ENCODE assay signal across 8 mouse cellular contexts in genomic region chr1:167392031-167392640, GRCm38 (mm10). TPM values are rescaled to one million over a fixed set of nuclear protein-coding genes. Genes with fewer than 3 reads are reported as not detected.
A peak's percentile ranks its signal among the peaks of the same experiment; 100 is the strongest.
DNase-seq lines count a peak whose midpoint lies in the region; ATAC-seq and TF ChIP-seq lines count a peak whose summit lies in the region.

No protein-coding gene starts in this region.

- peak overlapping the region; percentile 80; the same call in 1 of the 2 replicates for H3K4me2 ChIP-seq in hindbrain, embryonic 11.5 days (replicated peaks; ENCODE audit: low read depth, low read length)
- peak overlapping the region; percentile 85 for H3K4me2 ChIP-seq in midbrain, embryonic 14.5 days (ENCODE audit: low read length)

- H3K27ac ChIP-seq in bone marrow macrophage, adult 2 months (ENCODE audit: insufficient read depth, low read depth, low read length) = peak overlapping the region; percentile 85
- no peak overlapping the region for H3K27ac ChIP-seq in hindbrain, embryonic 11.5 days (ENCODE audit: low read depth, low read length)
- H3K27ac ChIP-seq in midbrain, embryonic 14.5 days (replicated peaks; ENCODE audit: low read depth, low read length) = no peak overlapping the region

- peak overlapping the region; percentile 96 for H3K4me3 ChIP-seq in bone marrow macrophage, adult 2 months (ENCODE audit: insufficient read depth, low read length)
- no peak overlapping the region for H3K4me3 ChIP-seq in hindbrain, embryonic 11.5 days (ENCODE audit: low read depth, low read length)
- peak overlapping the region; percentile 69 for H3K4me3 ChIP-seq in midbrain, embryonic 14.5 days (replicated peaks; ENCODE audit: low read depth, low read length)

- peak; percentile 41 for DNase-seq in heart, adult 8-10 months (ENCODE audit: low spot score)
- DNase-seq in heart, postnatal 25 days (ENCODE audit: low spot score) = no peak
- DNase-seq in hindbrain, embryonic 11.5 days (ENCODE audit: low spot score) = no peak
- no peak for DNase-seq in midbrain, embryonic 14.5 days
- no peak for DNase-seq in ovary, postnatal 36 days (ENCODE audit: low spot score)
- no peak for DNase-seq in left cerebral cortex, adult 9 months (ENCODE audit: low spot score in 2 of 2)

- H3K9ac ChIP-seq in hindbrain, embryonic 11.5 days (ENCODE audit: low read depth, low read length) = 0 out of 2 replicates have a peak overlapping the region, but pooled peaks have one; percentile 62
- peak overlapping the region; percentile 67; the same call in 1 of the 2 replicates for H3K9ac ChIP-seq in midbrain, embryonic 14.5 days (replicated peaks; ENCODE audit: low read length)

- ATAC-seq in hindbrain, embryonic 11.5 days (ENCODE audit: low FRiP score) = no peak
- no peak for ATAC-seq in midbrain, embryonic 14.5 days (ENCODE audit: low FRiP score, low TSS enrichment)
- ATAC-seq in CD4-positive, CD25-positive, alpha-beta regulatory T cell, adult 4 months = no peak

- no peaks in the 10 kb centered on the region for H3K9me3 ChIP-seq in hindbrain, embryonic 11.5 days (ENCODE audit: control insufficient read depth, low read length)
- no peaks in the 10 kb centered on the region for H3K9me3 ChIP-seq in midbrain, embryonic 14.5 days (ENCODE audit: control insufficient read depth, low read length)

- peaks cover 4% of the 10 kb centered on the region; the same call in 1 of the 2 replicates for H3K27me3 ChIP-seq in hindbrain, embryonic 11.5 days (ENCODE audit: control insufficient read depth, insufficient read depth, low read length)
- 0 out of 2 replicates have a peak, but pooled peaks cover 5% of the 10 kb centered on the region for H3K27me3 ChIP-seq in midbrain, embryonic 14.5 days (ENCODE audit: control insufficient read depth, insufficient read depth, low read length)

- no peak for TF ChIP-seq POLR2A in bone marrow macrophage, adult 2 months (IDR thresholded peaks at IDR 0.05; ENCODE audit: borderline replicate concordance, low read depth, low read length)

- H3K4me1 ChIP-seq in bone marrow macrophage, adult 2 months (ENCODE audit: control insufficient read depth, insufficient read depth, low read length) = peaks cover 31% of the 10 kb centered on the region
- peaks cover 2% of the 10 kb centered on the region; the same call in 1 of the 2 replicates for H3K4me1 ChIP-seq in hindbrain, embryonic 11.5 days (replicated peaks; ENCODE audit: control insufficient read depth, insufficient read depth, low read length)
- peaks cover 10% of the 10 kb centered on the region for H3K4me1 ChIP-seq in midbrain, embryonic 14.5 days (ENCODE audit: control insufficient read depth, insufficient read depth, low read length)

- no peak for TF ChIP-seq CTCF in bone marrow macrophage, adult 2 months (IDR thresholded peaks at IDR 0.05; ENCODE audit: low read depth, low read length)

- no peaks in the 10 kb centered on the region for H3K36me3 ChIP-seq in hindbrain, embryonic 11.5 days (ENCODE audit: control insufficient read depth, insufficient read depth, low read length)
- H3K36me3 ChIP-seq in midbrain, embryonic 14.5 days (ENCODE audit: control insufficient read depth, insufficient read depth, low read length) = no peaks in the 10 kb centered on the region

- WGBS in hindbrain, embryonic 11.5 days = 62% methylated on average over 2 of the region's 2 CpGs
- WGBS in midbrain, embryonic 14.5 days = 53% methylated on average over 2 of the region's 2 CpGs

- intact Hi-C loops in heart, postnatal 25 days (cut with DNase I) = no loop called here

RNA-seq across cellular contexts. Expression of gene Mgst3, which starts 1.5 kb away (rescaled TPM):
- 100 to 1,000 TPM; 345 to 380 (median 359) TPM for total RNA-seq in heart, adult 8-10 months (2022)
- 100 to 1,000 TPM; 284 to 285 TPM for total RNA-seq in heart, postnatal 25 days (2021)
- 42.7 and 44.5 TPM in 2 replicates for polyA plus RNA-seq in bone marrow macrophage, adult 2 months (2012; ENCODE audit: insufficient read depth, insufficient read length, missing spikeins)
- polyA plus RNA-seq in hindbrain, embryonic 11.5 days (2014; fragmentation: Nextera tagmentation; extraction: Ambion mirVana) = 69.6 and 71.8 TPM in 2 replicates
- polyA plus RNA-seq in midbrain, embryonic 14.5 days (2014; fragmentation: Nextera tagmentation; extraction: Ambion mirVana) = 124 and 177 TPM in 2 replicates
- 1 to 10 TPM; 3.8 to 5.1 TPM for polyA plus RNA-seq in CD4-positive, CD25-positive, alpha-beta regulatory T cell, adult 4 months (2017; shearing (Covaris generic))

RNA-seq across cellular contexts. Expression of gene Aldh9a1, which starts 42.3 kb away (rescaled TPM):
- 10 to 100 TPM; 15.1 to 27.6 (median 20.4) TPM for total RNA-seq in heart, adult 8-10 months (2022)
- total RNA-seq in heart, postnatal 25 days (2021) = 10 to 100 TPM; 21.4 to 23.6 TPM
- polyA plus RNA-seq in bone marrow macrophage, adult 2 months (2012; ENCODE audit: insufficient read depth, insufficient read length, missing spikeins) = 94.8 and 97.4 TPM in 2 replicates
- 35.6 and 36.2 TPM in 2 replicates for polyA plus RNA-seq in hindbrain, embryonic 11.5 days (2014; fragmentation: Nextera tagmentation; extraction: Ambion mirVana)
- 23.2 and 28.6 TPM in 2 replicates for polyA plus RNA-seq in midbrain, embryonic 14.5 days (2014; fragmentation: Nextera tagmentation; extraction: Ambion mirVana)
- 10 to 100 TPM; 70.3 to 93.0 TPM for polyA plus RNA-seq in CD4-positive, CD25-positive, alpha-beta regulatory T cell, adult 4 months (2017; shearing (Covaris generic))
